Mouse (Mus musculus) ES-Bruce4 (cell line): ENCODE results near the gene Pgm3. TPM values are rescaled to one million over a fixed set of nuclear protein-coding genes. Genes with fewer than 3 reads are reported as not detected.

Experiments
- H3K27ac ChIP-seq: 2 replicates; pipeline ENCODE4 v1.5.1; 2012; ENCODE audit warnings: low read length, inconsistent platforms; ENCODE audit not compliant: insufficient read depth
- H3K27me3 ChIP-seq: 2 replicates; pipeline ENCODE4 v1.6.1; 2012; ENCODE audit warnings: mild to moderate bottlenecking, low read length, inconsistent platforms; ENCODE audit not compliant: control insufficient read depth, poor library complexity, insufficient read depth, severe bottlenecking
- H3K36me3 ChIP-seq: 2 replicates; pipeline ENCODE4 v1.6.1; 2012; ENCODE audit warnings: inconsistent platforms, mild to moderate bottlenecking, low read length, moderate library complexity; ENCODE audit not compliant: control insufficient read depth, poor library complexity, insufficient read depth, severe bottlenecking
- H3K4me1 ChIP-seq: one replicate; pipeline ENCODE4 v1.8.1; 2011; ENCODE audit warnings: low read length; ENCODE audit not compliant: control insufficient read depth, insufficient read depth
- H3K4me3 ChIP-seq: 2 replicates; pipeline ENCODE4 v1.5.1; 2011; ENCODE audit warnings: low read depth, mild to moderate bottlenecking, low read length
- H3K9ac ChIP-seq: 2 replicates; pipeline ENCODE4 v1.6.1; 2012; ENCODE audit warnings: low read depth, mild to moderate bottlenecking, inconsistent platforms; ENCODE audit not compliant: poor library complexity, severe bottlenecking
- H3K9me3 ChIP-seq: replicated peaks from 2 replicates; pipeline ENCODE4 v1.6.1; 2012; ENCODE audit warnings: mild to moderate bottlenecking, low read length, inconsistent platforms; ENCODE audit not compliant: control insufficient read depth, poor library complexity, insufficient read depth, severe bottlenecking
- CTCF ChIP-seq: IDR thresholded peaks from one replicate; pipeline ENCODE4 v1.8.1; 2011; ENCODE audit warnings: low read depth, low read length
- EP300 ChIP-seq: IDR thresholded peaks from 2 replicates; pipeline ENCODE4 v1.6.1; 2011; ENCODE audit warnings: low read depth, low read length; ENCODE audit not compliant: insufficient read depth
- POLR2A ChIP-seq: IDR thresholded peaks from one replicate; pipeline ENCODE4 v1.8.1; 2011; ENCODE audit warnings: low read length; ENCODE audit not compliant: insufficient read depth
- polyA plus RNA-seq: library from polyadenylated mRNA; stranded (reverse); fragments of >200 nt; gene quantifications from 2 replicates; pipeline ENCODE4 v1.2.4, GENCODE M21; 2011; ENCODE audit warnings: low read depth; ENCODE audit not compliant: missing spikeins, insufficient read depth, insufficient read length

Gene Pgm3
- polyA plus RNA-seq, 1 experiment: 34.3 TPM

- Histone ChIP-seq H3K9me3 (no peaks in the 10 kb centered on the region), H3K27me3 (no peaks in the 10 kb centered on the region), H3K27ac (no peak overlapping the region), H3K9ac (peak overlapping the region; percentile 63), H3K4me3 (peak overlapping the region; percentile 68; the same call in 1 of the 2 replicates), H3K36me3 (peaks cover 17% of the 10 kb centered on the region), H3K4me1 (no peaks in the 10 kb centered on the region)
- TF ChIP-seq CTCF (no peak), POLR2A (no peak), EP300 (no peak)
Observed at GRCm38 (mm10) chr9:86570261-86570890, 1.3 kb downstream of the Pgm3 start.

- Histone ChIP-seq H3K4me3 (no peak overlapping the region), H3K36me3 (peaks cover 26% of the 10 kb centered on the region), H3K27ac (no peak overlapping the region), H3K9me3 (no peaks in the 10 kb centered on the region), H3K4me1 (no peaks in the 10 kb centered on the region), H3K9ac (no peak overlapping the region), H3K27me3 (no peaks in the 10 kb centered on the region)
- no peak for TF ChIP-seq EP300
- TF ChIP-seq CTCF: no peak
- TF ChIP-seq POLR2A: no peak
Observed at GRCm38 (mm10) chr9:86569314-86569910, 2.2 kb downstream of the Pgm3 start.

GRCm38 (mm10) chr9:86560543-86560942 lies 11.1 kb downstream of the Pgm3 start:
- H3K27ac ChIP-seq: no peak overlapping the region
- H3K36me3 ChIP-seq: peaks cover 38% of the 10 kb centered on the region
- no peak overlapping the region for H3K9ac ChIP-seq
- no peaks in the 10 kb centered on the region for H3K9me3 ChIP-seq
- no peak overlapping the region for H3K4me3 ChIP-seq
- H3K27me3 ChIP-seq: no peaks in the 10 kb centered on the region
- TF ChIP-seq POLR2A (no peak), CTCF (no peak), EP300 (no peak)
- no peaks in the 10 kb centered on the region for H3K4me1 ChIP-seq

GRCm38 (mm10) chr9:86554641-86555040 lies 17.0 kb downstream of the Pgm3 start:
- Histone ChIP-seq H3K27me3 (no peaks in the 10 kb centered on the region), H3K4me1 (no peaks in the 10 kb centered on the region), H3K36me3 (peaks cover 21% of the 10 kb centered on the region), H3K9me3 (no peaks in the 10 kb centered on the region), H3K27ac (no peak overlapping the region), H3K9ac (no peak overlapping the region), H3K4me3 (no peak overlapping the region)
- TF ChIP-seq CTCF: no peak
- no peak for TF ChIP-seq POLR2A
- TF ChIP-seq EP300: no peak

- Histone ChIP-seq H3K27ac (no peak overlapping the region), H3K4me3 (no peak overlapping the region), H3K36me3 (peaks cover 21% of the 10 kb centered on the region), H3K9ac (no peak overlapping the region), H3K27me3 (no peaks in the 10 kb centered on the region), H3K4me1 (no peaks in the 10 kb centered on the region), H3K9me3 (no peaks in the 10 kb centered on the region)
- TF ChIP-seq EP300: no peak
- no peak for TF ChIP-seq CTCF
- TF ChIP-seq POLR2A: no peak
Observed at GRCm38 (mm10) chr9:86553886-86554285, 17.8 kb downstream of the Pgm3 start.

GRCm38 (mm10) chr9:86550717-86551116 lies 20.9 kb downstream of the Pgm3 start:
- H3K9me3 ChIP-seq: no peaks in the 10 kb centered on the region
- H3K27me3 ChIP-seq: no peaks in the 10 kb centered on the region
- no peak overlapping the region for H3K27ac ChIP-seq
- no peak overlapping the region for H3K9ac ChIP-seq
- TF ChIP-seq POLR2A (no peak), CTCF (no peak), EP300 (no peak)
- no peak overlapping the region for H3K4me3 ChIP-seq
- H3K36me3 ChIP-seq: peaks cover 8% of the 10 kb centered on the region
- H3K4me1 ChIP-seq: no peaks in the 10 kb centered on the region
